Mouse (Mus musculus) kidney, adult 2 months (tissue): ENCODE measurements around the gene Lamtor1. TPM values are rescaled to one million over a fixed set of nuclear protein-coding genes. Genes with fewer than 3 reads are reported as not detected.

ENCODE experiments used
- DNase-seq: peaks from one replicate; pipeline ENCODE4 v3.0.0; 2021
- H3K27ac ChIP-seq: fragments of 200-500 bp; 2 replicates; pipeline ENCODE4 v1.5.1; 2012; ENCODE audit warnings: low read depth, low read length, control low read depth, inconsistent platforms; ENCODE audit not compliant: insufficient read depth
- H3K27me3 ChIP-seq: fragments of 200-500 bp; replicated peaks from 2 replicates; pipeline ENCODE4 v1.6.1; 2012; ENCODE audit warnings: mild to moderate bottlenecking, moderate library complexity, low read length, inconsistent platforms; ENCODE audit not compliant: control insufficient read depth, insufficient read depth
- H3K36me3 ChIP-seq: fragments of 200-500 bp; 2 replicates; pipeline ENCODE4 v1.6.1; 2012; ENCODE audit warnings: mild to moderate bottlenecking, moderate library complexity, low read length, inconsistent platforms; ENCODE audit not compliant: control insufficient read depth, insufficient read depth
- H3K4me1 ChIP-seq: fragments of 200-500 bp; 2 replicates; pipeline ENCODE4 v1.6.1; 2011; ENCODE audit warnings: low read length; ENCODE audit not compliant: control insufficient read depth, insufficient read depth
- H3K4me3 ChIP-seq: fragments of 200-500 bp; 2 replicates; pipeline ENCODE4 v1.5.1; 2011; ENCODE audit warnings: mild to moderate bottlenecking, low read depth, low read length, control low read depth; ENCODE audit not compliant: insufficient read depth
- CTCF ChIP-seq: fragments of 200-500 bp; conservative IDR thresholded peaks from 2 replicates; pipeline ENCODE4 v1.5.1; 2011; ENCODE audit warnings: low read depth, mild to moderate bottlenecking, control low read depth, low read length, moderate library complexity, mixed read lengths; ENCODE audit not compliant: insufficient read depth, insufficient read length
- POLR2A ChIP-seq: fragments of 200-500 bp; IDR thresholded peaks from one replicate; pipeline ENCODE4 v1.6.1; 2011; ENCODE audit warnings: low read depth, low read length, control low read depth
- WGBS: fragments of 180-500 bp; shearing (Covaris S2); methylation state at CpG from one replicate; pipeline ENCODE4 v1.1.7; 2018; 5-methylcytosine and 5-hydroxymethylcytosine counted together
- polyA plus RNA-seq: library from polyadenylated mRNA; depleted of rRNA; stranded (reverse); fragments of >200 nt; gene quantifications from 2 replicates; pipeline ENCODE4 v1.2.3, GENCODE M21; 2012

Lamtor1 gene
- polyA plus RNA-seq, 1 experiment, result 267 TPM

DNA sequence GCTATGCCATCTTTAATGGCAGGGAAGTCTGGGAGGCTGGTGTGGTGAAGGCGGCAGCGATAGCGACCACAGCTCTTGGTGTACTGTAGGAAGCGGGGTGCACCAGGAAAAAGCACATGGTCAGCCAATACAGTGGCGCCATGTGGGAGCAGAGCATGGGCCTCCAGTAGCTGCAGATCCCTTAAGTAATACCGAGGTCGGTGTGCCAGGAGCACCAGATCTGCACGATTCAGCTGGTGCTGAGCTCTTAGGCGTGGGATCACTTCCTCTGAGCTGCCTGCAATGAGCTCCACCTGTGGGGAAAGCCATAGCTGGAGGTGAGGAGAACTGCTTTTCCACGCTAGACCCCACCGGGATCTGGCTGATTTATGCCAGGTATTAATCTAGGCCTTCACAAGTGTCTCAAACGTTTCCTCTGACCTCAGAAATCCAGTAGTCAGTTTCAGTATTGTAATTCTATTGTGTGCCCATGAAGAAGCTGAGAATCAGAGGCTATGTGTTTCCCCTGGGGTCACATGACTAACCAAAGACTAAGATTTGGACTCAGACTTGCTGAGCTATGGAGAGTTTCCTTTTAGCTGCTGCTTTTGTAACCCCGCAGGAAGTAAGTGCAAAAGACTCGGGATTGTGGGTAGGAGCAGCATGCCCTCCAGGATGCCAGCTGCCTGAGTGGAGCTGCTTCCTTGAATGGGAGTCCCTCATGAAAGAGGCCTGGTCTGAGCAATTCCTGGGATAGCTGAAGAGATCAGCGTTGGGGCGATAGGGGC is 5.2 kb upstream of the Lamtor1 start:
- H3K36me3 ChIP-seq, result no peaks in the 10 kb centered on the region
- TF ChIP-seq CTCF, result no peak
- no peak for TF ChIP-seq POLR2A
- 85% methylated on average over 16 of the region's 16 CpGs for WGBS
- DNase-seq, result no peak
- no peak overlapping the region for H3K27ac ChIP-seq
- peaks cover 5% of the 10 kb centered on the region; the same call in 1 of the 2 replicates for H3K4me1 ChIP-seq
- H3K27me3 ChIP-seq, result no peaks in the 10 kb centered on the region
- H3K4me3 ChIP-seq, result no peak overlapping the region

DNA sequence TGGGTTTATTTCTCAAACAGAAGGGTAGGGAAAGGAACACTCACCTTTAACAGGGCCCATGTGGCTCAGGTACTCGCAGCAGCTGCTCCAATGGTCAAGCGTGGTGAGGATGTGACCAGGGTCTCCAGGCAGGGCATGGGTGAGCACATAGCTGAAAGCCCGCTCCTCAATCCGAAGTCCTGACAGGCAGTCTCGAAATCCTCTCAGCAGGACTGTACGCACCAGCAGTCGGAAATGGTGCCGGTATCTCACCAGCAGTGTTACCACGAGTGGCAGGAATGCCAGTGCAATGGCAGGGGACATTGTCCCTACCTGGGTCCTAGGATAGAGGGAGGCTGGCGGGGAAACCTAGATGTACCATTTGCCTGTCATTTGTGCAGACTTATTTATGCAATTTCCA is 3.7 kb upstream of the Lamtor1 start:
- H3K4me3 ChIP-seq, result no peak overlapping the region
- 95% methylated on average over 10 of the region's 10 CpGs for WGBS

GRCm38 (mm10) chr7:101902846-101903245 is 2.9 kb upstream of the Lamtor1 start:
- DNase-seq, result no peak
- TF ChIP-seq CTCF (no peak), POLR2A (no peak)
- Histone ChIP-seq H3K4me1 (peaks cover 10% of the 10 kb centered on the region), H3K36me3 (no peaks in the 10 kb centered on the region), H3K27me3 (no peaks in the 10 kb centered on the region), H3K4me3 (no peak overlapping the region), H3K27ac (no peak overlapping the region)

More for the DNA sequence above, 3.7 kb upstream of the Lamtor1 start:
- Histone ChIP-seq H3K27me3 (no peaks in the 10 kb centered on the region), H3K27ac (no peak overlapping the region), H3K36me3 (no peaks in the 10 kb centered on the region), H3K4me1 (peaks cover 10% of the 10 kb centered on the region)
- no peak for DNase-seq
- TF ChIP-seq POLR2A (no peak), CTCF (no peak)

DNA sequence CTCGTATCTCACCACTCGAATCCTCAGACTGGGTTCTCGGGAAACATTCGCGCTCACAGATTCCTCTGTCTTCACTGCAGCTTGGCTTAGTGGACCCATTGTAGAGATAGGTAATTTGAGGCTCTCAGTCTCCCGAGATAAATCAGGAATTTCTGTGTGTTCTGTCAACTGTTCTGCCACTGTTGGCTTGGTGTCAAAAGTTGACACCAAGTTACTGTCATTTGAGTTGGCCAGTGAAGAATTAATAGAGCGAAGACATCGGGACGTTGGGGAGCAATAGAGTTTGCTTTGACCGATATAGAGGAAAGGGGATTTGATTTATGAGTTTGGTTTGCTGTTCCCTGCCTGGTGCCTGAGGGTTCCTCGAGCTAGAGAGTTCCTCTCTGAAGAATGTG is 580 bp downstream of the Lamtor1 start, which contains the start of gene Tomt:
TSS of gene Tomt (minus strand) at position 73 of the 395 bp plus-strand sequence.
- no peak for DNase-seq
- H3K4me1 ChIP-seq, result peaks cover 17% of the 10 kb centered on the region
- WGBS, result 3% methylated on average over 11 of the region's 11 CpGs
- peak within 1 kb of the TSS; percentile 62 for H3K4me3 ChIP-seq
- no peak for TF ChIP-seq CTCF
- no peak for TF ChIP-seq POLR2A
- H3K27me3 ChIP-seq, result no peaks in the 10 kb centered on the region
- peak within 1 kb of the TSS; percentile 94 for H3K27ac ChIP-seq
- H3K36me3 ChIP-seq, result 0 out of 2 replicates have a peak, but pooled peaks cover 2% of the 10 kb centered on the region

DNA sequence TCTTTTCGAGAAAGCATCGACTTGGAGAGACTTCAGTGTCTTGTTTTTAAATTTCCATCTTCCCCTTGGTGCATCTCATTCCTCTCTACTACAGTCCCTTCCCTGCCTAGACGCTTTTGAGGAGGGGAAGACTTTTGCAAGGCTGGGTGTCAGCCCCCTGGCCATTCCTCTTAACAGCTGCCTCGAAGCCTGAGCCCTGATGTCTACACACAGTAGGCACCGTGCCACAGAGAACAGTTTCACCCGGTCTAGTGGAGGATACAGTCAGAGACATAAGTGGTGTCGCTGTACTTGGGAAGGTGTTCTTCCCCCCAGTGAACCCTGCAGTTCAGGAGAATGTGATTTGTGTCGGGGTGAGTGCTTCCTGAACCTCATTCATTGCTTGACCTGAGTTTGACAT is 992 bp downstream of the Lamtor1 start:
- TF ChIP-seq POLR2A, result no peak
- no peak for TF ChIP-seq CTCF
- Histone ChIP-seq H3K27ac (no peak overlapping the region), H3K36me3 (0 out of 2 replicates have a peak, but pooled peaks cover 2% of the 10 kb centered on the region), H3K27me3 (no peaks in the 10 kb centered on the region), H3K4me1 (peaks cover 17% of the 10 kb centered on the region), H3K4me3 (peak overlapping the region; percentile 62)
- peak; percentile 24 for DNase-seq
- WGBS, result 19% methylated on average over 8 of the region's 8 CpGs

- peak; percentile 54 for DNase-seq
- no peak for TF ChIP-seq CTCF
- TF ChIP-seq POLR2A, result no peak
- H3K4me3 ChIP-seq, result no peak overlapping the region
- H3K36me3 ChIP-seq, result peaks cover 4% of the 10 kb centered on the region; the same call in 1 of the 2 replicates
- WGBS, result 39% methylated on average over 4 of the region's 4 CpGs
- no peaks in the 10 kb centered on the region for H3K27me3 ChIP-seq
- H3K27ac ChIP-seq, result peak overlapping the region; percentile 11; the same call in 1 of the 2 replicates
- peaks cover 17% of the 10 kb centered on the region for H3K4me1 ChIP-seq
Observed at GRCm38 (mm10) chr7:101908367-101908766, 2.7 kb downstream of the Lamtor1 start.

GRCm38 (mm10) chr7:101910138-101910537 is 4.4 kb downstream of the Lamtor1 start:
- H3K27ac ChIP-seq, result no peak overlapping the region
- H3K27me3 ChIP-seq, result no peaks in the 10 kb centered on the region
- TF ChIP-seq CTCF (no peak), POLR2A (no peak)
- no peak overlapping the region for H3K4me3 ChIP-seq
- 48% methylated on average over 4 of the region's 4 CpGs for WGBS
- peaks cover 4% of the 10 kb centered on the region; the same call in 1 of the 2 replicates for H3K36me3 ChIP-seq
- H3K4me1 ChIP-seq, result peaks cover 17% of the 10 kb centered on the region
- peak; percentile 58 for DNase-seq
